Mouse (Mus musculus) forebrain, postnatal 0 days (tissue): ENCODE measurements around the gene C2cd3. TPM values are rescaled to one million over a fixed set of nuclear protein-coding genes. Genes with fewer than 3 reads are reported as not detected.
A peak's percentile ranks its signal among the peaks of the same experiment; 100 is the strongest.

Source experiments
- ATAC-seq: fragments of 200-750 bp; cut with Nextera tagmentation; 2 replicates; pipeline ENCODE4 v1.8.0; 2017; ENCODE audit warnings: mild to moderate bottlenecking, moderate library complexity
- DNase-seq: peaks from one replicate; pipeline ENCODE4 v3.0.0-alpha.2; 2015
- H3K27ac ChIP-seq: fragments of 300-500 bp; sonication (generic); 2 replicates; pipeline ENCODE4 v1.5.1; 2014; ENCODE audit warnings: low read depth, mild to moderate bottlenecking, antibody characterized with exemption, low read length, moderate library complexity, mixed read lengths
- H3K27me3 ChIP-seq: fragments of 300-500 bp; sonication (generic); 2 replicates; pipeline ENCODE4 v1.6.1; 2014; ENCODE audit warnings: mild to moderate bottlenecking, low read length, mixed read lengths; ENCODE audit not compliant: insufficient read depth
- H3K36me3 ChIP-seq: fragments of 300-500 bp; sonication (generic); 2 replicates; pipeline ENCODE4 v1.6.1; 2014; ENCODE audit warnings: mild to moderate bottlenecking, moderate library complexity; ENCODE audit not compliant: insufficient read depth
- H3K4me1 ChIP-seq: fragments of 300-500 bp; sonication (generic); 2 replicates; pipeline ENCODE4 v1.6.1; 2014; ENCODE audit warnings: antibody characterized with exemption; ENCODE audit not compliant: insufficient read depth
- H3K4me2 ChIP-seq: fragments of 300-500 bp; sonication (generic); 2 replicates; pipeline ENCODE4 v1.6.1; 2014; ENCODE audit warnings: low read depth, mild to moderate bottlenecking, moderate library complexity
- H3K4me3 ChIP-seq: fragments of 300-500 bp; sonication (generic); 2 replicates; pipeline ENCODE4 v1.5.1; 2014; ENCODE audit warnings: low read depth, low read length, mixed read lengths
- H3K9ac ChIP-seq: fragments of 300-500 bp; sonication (generic); 2 replicates; pipeline ENCODE4 v1.6.1; 2014; ENCODE audit warnings: mild to moderate bottlenecking
- H3K9me3 ChIP-seq: fragments of 300-500 bp; sonication (generic); 2 replicates; pipeline ENCODE4 v1.6.1; 2016; ENCODE audit warnings: low read length
- CTCF ChIP-seq: sonication (generic); IDR thresholded peaks from 2 replicates; pipeline ENCODE4 v1.5.1; 2016; ENCODE audit warnings: antibody characterized with exemption, control low read depth, low read depth
- WGBS: fragments of 180-500 bp; shearing (Covaris S2); extraction: QIAGEN DNeasy Blood & Tissue Kit; methylation state at CpG from one replicate; pipeline ENCODE4 v1.1.7; 2014; 5-methylcytosine and 5-hydroxymethylcytosine counted together
- polyA plus RNA-seq: library from polyadenylated mRNA; unstranded; fragments of >200 nt; fragmentation: Nextera tagmentation; extraction: Ambion mirVana; gene quantifications from 2 replicates; pipeline ENCODE4 v1.2.1, GENCODE M21; 2015
- total RNA-seq: library from RNA; depleted of rRNA; stranded (reverse); fragments of >200 nt; gene quantifications from 2 replicates; pipeline ENCODE4 v1.2.3, GENCODE M21; 2014; rRNA removed

Gene C2cd3
- total and polyA plus RNA-seq, 2 experiments from 2014 or later: 8.9 to 21.8 TPM

DNA sequence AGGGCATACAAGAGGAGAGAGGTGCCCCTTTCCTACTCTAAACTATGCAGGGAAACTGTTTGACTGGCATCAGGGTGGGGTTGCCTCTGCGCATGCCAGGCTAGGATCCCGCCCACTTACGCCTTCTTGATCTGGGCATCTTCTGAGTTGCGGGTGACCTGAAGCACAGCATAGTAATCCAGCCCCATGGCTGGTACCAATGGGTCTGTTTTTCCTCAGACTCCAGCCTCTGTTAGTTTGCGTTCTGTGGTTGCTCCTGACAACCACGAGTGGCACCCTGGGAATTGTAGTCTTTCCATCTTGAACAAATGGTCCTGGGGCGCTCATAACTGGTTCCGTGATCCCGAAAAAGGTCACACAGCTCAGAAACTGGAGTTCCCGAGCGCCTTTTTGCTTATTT lies 142.5 kb downstream of the C2cd3 start, which contains the start of gene Dnajb13:
Gene Dnajb13, minus strand, starts transcription at position 388 of the 400 bp plus-strand sequence.
- 52% methylated on average over 11 of the region's 11 CpGs for WGBS
- Histone ChIP-seq H3K27me3 (no peaks in the 10 kb centered on the region), H3K36me3 (no peaks in the 10 kb centered on the region), H3K9me3 (no peaks in the 10 kb centered on the region), H3K9ac (no peak within 1 kb of the TSS), H3K4me2 (peak within 1 kb of the TSS; percentile 29), H3K4me1 (no peaks in the 10 kb centered on the region), H3K4me3 (peak within 1 kb of the TSS; percentile 3; the same call in 1 of the 2 replicates), H3K27ac (no peak within 1 kb of the TSS)
- DNase-seq (peak; percentile 39), ATAC-seq (peak; percentile 87)
- no peak for TF ChIP-seq CTCF

Other genes with a start within 250 kb of the C2cd3 start
- 15.9 and 19.2 TPM in 2 replicates for gene Lipt2, start 213.0 kb upstream of the C2cd3 start, total RNA-seq
- 20.3 and 21.1 TPM in 2 replicates for gene Lipt2, start 213.0 kb upstream of the C2cd3 start, polyA plus RNA-seq
- 0.69 TPM in 1 of 2 replicates, not detected in the other for gene Kcne3, start 195.7 kb upstream of the C2cd3 start, total RNA-seq
- gene Kcne3, start 195.7 kb upstream of the C2cd3 start, polyA plus RNA-seq: 0.26 TPM in 1 of 2 replicates, not detected in the other
- gene Pgm2l1, start 144.8 kb upstream of the C2cd3 start, total RNA-seq: 128 and 135 TPM in 2 replicates
- 13.4 and 30.3 TPM in 2 replicates for gene Pgm2l1, start 144.8 kb upstream of the C2cd3 start, polyA plus RNA-seq
- 3.1 and 7.3 TPM in 2 replicates for gene P4ha3, start 86.7 kb upstream of the C2cd3 start, total RNA-seq
- 2.2 and 3.0 TPM in 2 replicates for gene P4ha3, start 86.7 kb upstream of the C2cd3 start, polyA plus RNA-seq
- gene Ppme1, start 74 bp downstream of the C2cd3 start, total RNA-seq: 114 and 122 TPM in 2 replicates
- gene Ppme1, start 74 bp downstream of the C2cd3 start, polyA plus RNA-seq: 142 and 155 TPM in 2 replicates
- 0.15 and 0.19 TPM in 2 replicates for gene Ucp3, start 100.8 kb downstream of the C2cd3 start, total RNA-seq
- not detected in 2 replicates for gene Ucp3, start 100.8 kb downstream of the C2cd3 start, polyA plus RNA-seq
- gene Ucp2, start 121.1 kb downstream of the C2cd3 start, total RNA-seq: 28.9 and 88.3 TPM in 2 replicates
- gene Ucp2, start 121.1 kb downstream of the C2cd3 start, polyA plus RNA-seq: 83.6 and 106 TPM in 2 replicates
- 3.4 TPM in 2 replicates for gene Dnajb13, start 142.7 kb downstream of the C2cd3 start, total RNA-seq
- 4.0 and 7.0 TPM in 2 replicates for gene Dnajb13, start 142.7 kb downstream of the C2cd3 start, polyA plus RNA-seq
- gene Coa4, start 164.8 kb downstream of the C2cd3 start, total RNA-seq: 4.8 and 10.3 TPM in 2 replicates
- gene Coa4, start 164.8 kb downstream of the C2cd3 start, polyA plus RNA-seq: 3.5 and 5.7 TPM in 2 replicates
- gene Rab6a, start 235.2 kb downstream of the C2cd3 start, total RNA-seq: 299 and 313 TPM in 2 replicates
- 258 and 305 TPM in 2 replicates for gene Rab6a, start 235.2 kb downstream of the C2cd3 start, polyA plus RNA-seq
- gene Mrpl48, start 236.1 kb downstream of the C2cd3 start, total RNA-seq: 28.9 and 44.9 TPM in 2 replicates
- gene Mrpl48, start 236.1 kb downstream of the C2cd3 start, polyA plus RNA-seq: 88.4 and 97.7 TPM in 2 replicates